Mouse (Mus musculus) mesoderm, embryonic 11.5 days (tissue): ENCODE data around the gene Slc2a13.

Experiments used
- DNase-seq: peaks from one replicate; pipeline ENCODE4 v3.0.0-alpha.2; 2012; ENCODE audit warnings: low read depth, low spot score

The Slc2a13 gene

GRCm38 (mm10) chr15:91573111-91573538 lies at the start of gene Slc2a13:
Slc2a13 (minus strand) TSS chr15:91573261.
- peak; percentile 95 for DNase-seq

GRCm38 (mm10) chr15:91616016-91616415 lies 43.0 kb upstream of the Slc2a13 start:
- no peak for DNase-seq

- no peak for DNase-seq
Measured at GRCm38 (mm10) chr15:91615532-91615931, 42.5 kb upstream of the Slc2a13 start.

GRCm38 (mm10) chr15:91613981-91614665 lies 41.1 kb upstream of the Slc2a13 start:
- no peak for DNase-seq

GRCm38 (mm10) chr15:91609713-91610112 lies 36.7 kb upstream of the Slc2a13 start:
- DNase-seq, result peak; percentile 75

- no peak for DNase-seq
Measured at GRCm38 (mm10) chr15:91608811-91609210, 35.8 kb upstream of the Slc2a13 start.

- no peak for DNase-seq
Measured at GRCm38 (mm10) chr15:91601197-91601596, 28.1 kb upstream of the Slc2a13 start.

GRCm38 (mm10) chr15:91597290-91597689 lies 24.2 kb upstream of the Slc2a13 start:
- DNase-seq, result no peak

GRCm38 (mm10) chr15:91574492-91574891 lies 1.4 kb upstream of the Slc2a13 start:
- DNase-seq, result peak; percentile 83

GRCm38 (mm10) chr15:91572421-91573069 lies 516 bp downstream of the Slc2a13 start:
- peak; percentile 64 for DNase-seq

- no peak for DNase-seq
Measured at GRCm38 (mm10) chr15:91571981-91572380, 1.1 kb downstream of the Slc2a13 start.

- no peak for DNase-seq
Measured at GRCm38 (mm10) chr15:91566784-91567183, 6.3 kb downstream of the Slc2a13 start.

- DNase-seq, result no peak
Measured at GRCm38 (mm10) chr15:91565025-91565605, 7.9 kb downstream of the Slc2a13 start.

GRCm38 (mm10) chr15:91561728-91562127 lies 11.3 kb downstream of the Slc2a13 start:
- no peak for DNase-seq

- DNase-seq, result no peak
Measured at GRCm38 (mm10) chr15:91555336-91555736, 17.7 kb downstream of the Slc2a13 start.

- no peak for DNase-seq
Measured at GRCm38 (mm10) chr15:91548586-91549268, 24.3 kb downstream of the Slc2a13 start.

- DNase-seq, result no peak
Measured at GRCm38 (mm10) chr15:91544586-91544985, 28.5 kb downstream of the Slc2a13 start.

- DNase-seq, result no peak
Measured at GRCm38 (mm10) chr15:91538439-91538838, 34.6 kb downstream of the Slc2a13 start.

GRCm38 (mm10) chr15:91526876-91527275 lies 46.2 kb downstream of the Slc2a13 start:
- no peak for DNase-seq

- DNase-seq, result no peak
Measured at GRCm38 (mm10) chr15:91526166-91526565, 46.9 kb downstream of the Slc2a13 start.

- DNase-seq, result no peak
Measured at GRCm38 (mm10) chr15:91524451-91524850, 48.6 kb downstream of the Slc2a13 start.

GRCm38 (mm10) chr15:91503291-91503690 lies 69.8 kb downstream of the Slc2a13 start:
- DNase-seq, result no peak
